Mouse (Mus musculus): ENCODE data around the gene Tmtc1. TPM values are rescaled to one million over a fixed set of nuclear protein-coding genes. Genes with fewer than 3 reads are reported as not detected.

The Tmtc1 gene
- polyA plus RNA-seq, 1 experiment from 2014 or later: 0.81 TPM

- no peaks in the 10 kb centered on the region for H3K36me3 ChIP-seq (ENCODE audit: control insufficient read depth, insufficient read depth)
- ATAC-seq: no peak
- WGBS: 43% methylated on average over 4 of the region's 4 CpGs
- TF ChIP-seq CTCF (IDR thresholded peaks at IDR 0.05; ENCODE audit: low read depth): no peak
- no peaks in the 10 kb centered on the region for H3K9me3 ChIP-seq (ENCODE audit: control insufficient read depth)
- H3K9ac ChIP-seq (ENCODE audit: low read depth, low read length): no peak overlapping the region
- H3K4me1 ChIP-seq (replicated peaks; ENCODE audit: control insufficient read depth, insufficient read depth, low read length): no peaks in the 10 kb centered on the region
- peak overlapping the region; percentile 30; the same call in 1 of the 2 replicates for H3K27ac ChIP-seq (ENCODE audit: low read depth, low read length)
- no peaks in the 10 kb centered on the region for H3K27me3 ChIP-seq (replicated peaks; ENCODE audit: control insufficient read depth, insufficient read depth, low read length)
- no peak overlapping the region for H3K4me3 ChIP-seq (ENCODE audit: low read depth, low read length)
- H3K4me2 ChIP-seq (replicated peaks; ENCODE audit: low read depth): no peak overlapping the region
Observed at GRCm38 (mm10) chr6:148390630-148391276, 53.4 kb downstream of the Tmtc1 start.

GRCm38 (mm10) chr6:148387990-148388389 lies 56.2 kb downstream of the Tmtc1 start:
- WGBS: 65% methylated on average over 1 of the region's 1 CpGs
- TF ChIP-seq CTCF (IDR thresholded peaks at IDR 0.05; ENCODE audit: low read depth): no peak
- no peaks in the 10 kb centered on the region for H3K36me3 ChIP-seq (ENCODE audit: control insufficient read depth, insufficient read depth)
- no peak overlapping the region for H3K9ac ChIP-seq (ENCODE audit: low read depth, low read length)
- no peaks in the 10 kb centered on the region for H3K4me1 ChIP-seq (replicated peaks; ENCODE audit: control insufficient read depth, insufficient read depth, low read length)
- no peaks in the 10 kb centered on the region for H3K27me3 ChIP-seq (replicated peaks; ENCODE audit: control insufficient read depth, insufficient read depth, low read length)
- H3K27ac ChIP-seq (ENCODE audit: low read depth, low read length): no peak overlapping the region
- H3K9me3 ChIP-seq (ENCODE audit: control insufficient read depth): no peaks in the 10 kb centered on the region
- H3K4me2 ChIP-seq (replicated peaks; ENCODE audit: low read depth): no peak overlapping the region
- ATAC-seq: no peak
- H3K4me3 ChIP-seq (ENCODE audit: low read depth, low read length): no peak overlapping the region

GRCm38 (mm10) chr6:148384111-148384895 lies 59.9 kb downstream of the Tmtc1 start:
- Histone ChIP-seq H3K9ac (ENCODE audit: low read depth, low read length) (no peak overlapping the region), H3K36me3 (ENCODE audit: control insufficient read depth, insufficient read depth) (no peaks in the 10 kb centered on the region), H3K4me3 (ENCODE audit: low read depth, low read length) (no peak overlapping the region), H3K4me2 (replicated peaks; ENCODE audit: low read depth) (no peak overlapping the region), H3K4me1 (replicated peaks; ENCODE audit: control insufficient read depth, insufficient read depth, low read length) (no peaks in the 10 kb centered on the region), H3K27me3 (replicated peaks; ENCODE audit: control insufficient read depth, insufficient read depth, low read length) (no peaks in the 10 kb centered on the region), H3K9me3 (ENCODE audit: control insufficient read depth) (no peaks in the 10 kb centered on the region), H3K27ac (ENCODE audit: low read depth, low read length) (no peak overlapping the region)
- no peak for ATAC-seq
- no peak for TF ChIP-seq CTCF (IDR thresholded peaks at IDR 0.05; ENCODE audit: low read depth)
- 59% methylated on average over 6 of the region's 6 CpGs for WGBS

GRCm38 (mm10) chr6:148381163-148381782 lies 62.9 kb downstream of the Tmtc1 start:
- no peak for TF ChIP-seq CTCF (IDR thresholded peaks at IDR 0.05; ENCODE audit: low read depth)
- H3K4me1 ChIP-seq (replicated peaks; ENCODE audit: control insufficient read depth, insufficient read depth, low read length): no peaks in the 10 kb centered on the region
- no peak overlapping the region for H3K4me3 ChIP-seq (ENCODE audit: low read depth, low read length)
- WGBS: 64% methylated on average over 9 of the region's 9 CpGs
- H3K27ac ChIP-seq (ENCODE audit: low read depth, low read length): no peak overlapping the region
- no peaks in the 10 kb centered on the region for H3K36me3 ChIP-seq (ENCODE audit: control insufficient read depth, insufficient read depth)
- H3K4me2 ChIP-seq (replicated peaks; ENCODE audit: low read depth): no peak overlapping the region
- ATAC-seq: peak; percentile 36; the same call in 1 of the 2 replicates
- H3K9ac ChIP-seq (ENCODE audit: low read depth, low read length): no peak overlapping the region
- H3K27me3 ChIP-seq (replicated peaks; ENCODE audit: control insufficient read depth, insufficient read depth, low read length): no peaks in the 10 kb centered on the region
- no peaks in the 10 kb centered on the region for H3K9me3 ChIP-seq (ENCODE audit: control insufficient read depth)

GRCm38 (mm10) chr6:148375618-148376209 lies 68.5 kb downstream of the Tmtc1 start:
- ATAC-seq: no peak
- H3K4me3 ChIP-seq (ENCODE audit: low read depth, low read length): no peak overlapping the region
- H3K4me1 ChIP-seq (replicated peaks; ENCODE audit: control insufficient read depth, insufficient read depth, low read length): no peaks in the 10 kb centered on the region
- no peaks in the 10 kb centered on the region for H3K27me3 ChIP-seq (replicated peaks; ENCODE audit: control insufficient read depth, insufficient read depth, low read length)
- H3K27ac ChIP-seq (ENCODE audit: low read depth, low read length): no peak overlapping the region
- no peak overlapping the region for H3K9ac ChIP-seq (ENCODE audit: low read depth, low read length)
- H3K36me3 ChIP-seq (ENCODE audit: control insufficient read depth, insufficient read depth): no peaks in the 10 kb centered on the region
- H3K4me2 ChIP-seq (replicated peaks; ENCODE audit: low read depth): no peak overlapping the region
- no peaks in the 10 kb centered on the region for H3K9me3 ChIP-seq (ENCODE audit: control insufficient read depth)
- 72% methylated on average over 3 of the region's 3 CpGs for WGBS
- TF ChIP-seq CTCF (IDR thresholded peaks at IDR 0.05; ENCODE audit: low read depth): no peak

GRCm38 (mm10) chr6:148375015-148375414 lies 69.2 kb downstream of the Tmtc1 start:
- Histone ChIP-seq H3K4me1 (replicated peaks; ENCODE audit: control insufficient read depth, insufficient read depth, low read length) (no peaks in the 10 kb centered on the region), H3K27me3 (replicated peaks; ENCODE audit: control insufficient read depth, insufficient read depth, low read length) (no peaks in the 10 kb centered on the region), H3K9ac (ENCODE audit: low read depth, low read length) (no peak overlapping the region), H3K27ac (ENCODE audit: low read depth, low read length) (no peak overlapping the region), H3K9me3 (ENCODE audit: control insufficient read depth) (no peaks in the 10 kb centered on the region), H3K4me2 (replicated peaks; ENCODE audit: low read depth) (no peak overlapping the region), H3K36me3 (ENCODE audit: control insufficient read depth, insufficient read depth) (no peaks in the 10 kb centered on the region), H3K4me3 (ENCODE audit: low read depth, low read length) (no peak overlapping the region)
- WGBS: 70% methylated on average over 3 of the region's 3 CpGs
- no peak for TF ChIP-seq CTCF (IDR thresholded peaks at IDR 0.05; ENCODE audit: low read depth)
- ATAC-seq: no peak

Data from intestine, postnatal 0 days (tissue).